Mouse (Mus musculus) lung, postnatal 0 days (tissue): ENCODE results near the gene Adgrl3. TPM values are rescaled to one million over a fixed set of nuclear protein-coding genes. Genes with fewer than 3 reads are reported as not detected.

ENCODE experiments used
- ATAC-seq: fragments of 200-750 bp; cut with Nextera tagmentation; 2 replicates; pipeline ENCODE4 v1.8.0; 2017; ENCODE audit warnings: moderate library complexity
- DNase-seq: peaks from one replicate; pipeline ENCODE4 v3.0.0-alpha.2; 2016; ENCODE audit warnings: low spot score
- H3K27ac ChIP-seq: fragments of 300-500 bp; sonication (generic); 2 replicates; pipeline ENCODE4 v1.5.1; 2014; ENCODE audit warnings: antibody characterized with exemption, mild to moderate bottlenecking, low read length, mixed read lengths
- H3K27me3 ChIP-seq: fragments of 300-500 bp; sonication (generic); replicated peaks from 2 replicates; pipeline ENCODE4 v1.6.1; 2014; ENCODE audit warnings: low read length, mixed read lengths; ENCODE audit not compliant: insufficient read depth
- H3K36me3 ChIP-seq: fragments of 300-500 bp; sonication (generic); 2 replicates; pipeline ENCODE4 v1.6.1; 2014; ENCODE audit warnings: low read length, mixed read lengths; ENCODE audit not compliant: insufficient read depth
- H3K4me1 ChIP-seq: fragments of 300-500 bp; sonication (generic); 2 replicates; pipeline ENCODE4 v1.6.1; 2014; ENCODE audit warnings: antibody characterized with exemption, low read depth, low read length, mixed read lengths; ENCODE audit not compliant: insufficient read depth
- H3K4me2 ChIP-seq: fragments of 300-500 bp; sonication (generic); replicated peaks from 2 replicates; pipeline ENCODE4 v1.6.1; 2014; ENCODE audit warnings: low read depth, mild to moderate bottlenecking, low read length, moderate library complexity, mixed read lengths
- H3K4me3 ChIP-seq: fragments of 300-500 bp; sonication (generic); 2 replicates; pipeline ENCODE4 v1.5.1; 2014; ENCODE audit warnings: low read depth, low read length
- H3K9ac ChIP-seq: fragments of 300-500 bp; sonication (generic); replicated peaks from 2 replicates; pipeline ENCODE4 v1.6.1; 2014; ENCODE audit warnings: low read depth, mild to moderate bottlenecking
- H3K9me3 ChIP-seq: fragments of 300-500 bp; sonication (generic); 2 replicates; pipeline ENCODE4 v1.6.1; 2016; ENCODE audit warnings: low read length, mixed read lengths
- CTCF ChIP-seq: IDR thresholded peaks from 2 replicates; pipeline ENCODE4 v1.5.1; 2016; ENCODE audit warnings: antibody characterized with exemption, mild to moderate bottlenecking
- EP300 ChIP-seq: IDR thresholded peaks from 2 replicates; pipeline ENCODE4 v1.6.1; 2016; ENCODE audit warnings: antibody characterized with exemption, mild to moderate bottlenecking, control low read depth
- WGBS: fragments of 180-500 bp; shearing (Covaris S2); extraction: QIAGEN DNeasy Blood & Tissue Kit; methylation state at CpG from one replicate; pipeline ENCODE4 v1.1.7; 2014; 5-methylcytosine and 5-hydroxymethylcytosine counted together
- polyA plus RNA-seq: library from polyadenylated mRNA; unstranded; fragments of >200 nt; fragmentation: Nextera tagmentation; extraction: Ambion mirVana; gene quantifications from 2 replicates; pipeline ENCODE4 v1.2.1, GENCODE M21; 2015

Adgrl3 gene
- polyA plus RNA-seq, 1 experiment from 2014 or later, result 13.5 TPM

DNA sequence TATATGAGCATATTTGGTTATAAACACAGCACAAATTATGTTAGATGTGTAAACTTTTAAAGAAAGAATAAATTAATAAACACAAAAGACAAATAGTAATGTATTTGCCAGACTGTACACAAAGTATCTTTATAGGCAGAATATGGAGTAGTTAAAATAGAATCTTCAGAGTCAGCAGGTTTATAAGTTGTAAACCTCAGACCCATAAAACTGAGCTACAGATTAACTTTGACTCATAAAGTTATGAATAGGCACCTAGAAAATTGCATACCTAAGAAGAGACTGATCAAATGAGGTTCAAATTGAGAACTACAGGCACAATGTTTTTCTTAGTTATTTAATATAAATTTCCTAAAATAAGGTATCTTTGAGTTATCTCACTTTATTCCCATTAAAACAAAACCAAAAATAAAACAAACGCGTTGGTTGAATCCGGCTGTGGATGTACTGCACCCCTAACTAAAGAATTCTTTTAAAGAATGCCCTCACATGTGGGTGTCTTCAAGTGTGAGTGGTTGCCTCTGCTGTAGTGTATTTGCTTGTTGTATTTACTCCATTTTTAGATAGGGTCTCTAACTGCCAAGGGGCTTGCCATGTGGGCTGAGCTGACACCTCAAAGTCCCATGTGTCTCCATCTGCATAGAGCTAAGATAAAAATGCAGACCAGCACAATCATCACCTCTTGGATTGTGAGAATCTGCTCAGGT lies 297.6 kb downstream of the Adgrl3 start:
- H3K36me3 ChIP-seq, result no peaks in the 10 kb centered on the region
- H3K27me3 ChIP-seq, result no peaks in the 10 kb centered on the region
- WGBS, result 90% methylated on average over 3 of the region's 3 CpGs
- no peak overlapping the region for H3K9ac ChIP-seq
- no peak overlapping the region for H3K4me2 ChIP-seq
- TF ChIP-seq CTCF (no peak), EP300 (no peak)
- DNase-seq, result no peak
- no peak for ATAC-seq
- no peak overlapping the region for H3K27ac ChIP-seq
- H3K4me1 ChIP-seq, result no peaks in the 10 kb centered on the region
- no peaks in the 10 kb centered on the region for H3K9me3 ChIP-seq
- H3K4me3 ChIP-seq, result no peak overlapping the region

- Histone ChIP-seq H3K9ac (no peak overlapping the region), H3K27me3 (no peaks in the 10 kb centered on the region), H3K27ac (no peak overlapping the region), H3K9me3 (no peaks in the 10 kb centered on the region), H3K36me3 (no peaks in the 10 kb centered on the region), H3K4me2 (no peak overlapping the region), H3K4me1 (no peaks in the 10 kb centered on the region), H3K4me3 (no peak overlapping the region)
- WGBS, result 78% methylated on average over 2 of the region's 2 CpGs
- DNase-seq (peak; percentile 11), ATAC-seq (no peak)
- TF ChIP-seq CTCF (no peak), EP300 (no peak)
Measured at GRCm38 (mm10) chr5:81321276-81321934, 301.5 kb downstream of the Adgrl3 start.

GRCm38 (mm10) chr5:81322064-81322463 lies 302.1 kb downstream of the Adgrl3 start:
- Histone ChIP-seq H3K4me2 (no peak overlapping the region), H3K36me3 (no peaks in the 10 kb centered on the region)
- no peak for TF ChIP-seq EP300
- no peak for TF ChIP-seq CTCF

DNA sequence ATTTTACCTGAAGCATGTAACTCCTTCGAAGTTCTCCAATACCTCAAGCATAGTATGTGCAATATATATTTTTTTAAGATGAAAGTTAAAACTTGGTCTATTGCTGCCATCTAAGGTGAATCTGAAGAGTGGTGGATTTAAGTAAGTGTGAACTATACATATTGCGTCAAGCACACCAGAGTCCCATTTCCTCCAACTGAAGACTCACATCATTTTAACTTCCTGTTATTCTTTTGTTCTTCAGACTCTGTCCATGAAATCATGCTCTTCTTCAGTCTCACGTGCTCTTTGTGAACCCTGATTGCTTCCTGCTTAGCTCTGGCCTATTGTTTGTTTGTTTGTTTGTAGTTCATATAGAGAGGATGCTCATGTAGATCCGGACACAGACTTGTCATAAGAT lies 307.0 kb downstream of the Adgrl3 start:
- TF ChIP-seq EP300 (no peak), CTCF (no peak)
- Histone ChIP-seq H3K4me2 (no peak overlapping the region), H3K9ac (no peak overlapping the region), H3K9me3 (no peaks in the 10 kb centered on the region), H3K4me3 (no peak overlapping the region), H3K27ac (no peak overlapping the region), H3K4me1 (no peaks in the 10 kb centered on the region), H3K36me3 (no peaks in the 10 kb centered on the region), H3K27me3 (no peaks in the 10 kb centered on the region)
- peak; percentile 11 for DNase-seq
- 38% methylated on average over 4 of the region's 4 CpGs for WGBS
- no peak for ATAC-seq

More at GRCm38 (mm10) chr5:81322064-81322463, 302.1 kb downstream of the Adgrl3 start:
- no peak for ATAC-seq
- Histone ChIP-seq H3K9me3 (no peaks in the 10 kb centered on the region), H3K4me3 (no peak overlapping the region), H3K27me3 (no peaks in the 10 kb centered on the region), H3K9ac (no peak overlapping the region), H3K27ac (no peak overlapping the region), H3K4me1 (no peaks in the 10 kb centered on the region)
- no peak for DNase-seq
- 82% methylated on average over 4 of the region's 4 CpGs for WGBS

DNA sequence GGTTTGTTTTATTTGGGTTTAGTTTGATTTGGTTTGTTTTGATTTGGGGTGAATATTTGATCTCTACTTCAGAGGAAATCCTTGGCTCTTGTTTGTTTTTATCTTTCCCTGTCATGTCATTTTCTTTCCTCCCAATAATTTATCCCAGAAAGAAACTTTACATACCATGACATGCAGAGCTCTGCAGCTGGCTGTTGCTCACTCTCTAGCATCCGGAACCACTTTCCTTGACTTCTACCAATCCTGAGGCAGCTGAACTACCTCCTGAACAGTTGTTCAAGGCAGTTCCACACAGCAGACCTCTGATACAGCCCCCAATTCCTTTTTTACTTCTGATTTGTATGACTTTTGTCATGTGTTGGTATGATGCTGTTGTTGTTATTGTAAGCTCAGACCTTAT lies 307.5 kb downstream of the Adgrl3 start:
- Histone ChIP-seq H3K27me3 (no peaks in the 10 kb centered on the region), H3K36me3 (no peaks in the 10 kb centered on the region), H3K9ac (no peak overlapping the region), H3K9me3 (no peaks in the 10 kb centered on the region), H3K4me1 (no peaks in the 10 kb centered on the region), H3K4me2 (no peak overlapping the region), H3K4me3 (no peak overlapping the region), H3K27ac (no peak overlapping the region)
- no peak for TF ChIP-seq CTCF
- TF ChIP-seq EP300, result no peak
- no peak for DNase-seq
- WGBS, result 30% methylated on average over 1 of the region's 1 CpGs
- ATAC-seq, result no peak

DNA sequence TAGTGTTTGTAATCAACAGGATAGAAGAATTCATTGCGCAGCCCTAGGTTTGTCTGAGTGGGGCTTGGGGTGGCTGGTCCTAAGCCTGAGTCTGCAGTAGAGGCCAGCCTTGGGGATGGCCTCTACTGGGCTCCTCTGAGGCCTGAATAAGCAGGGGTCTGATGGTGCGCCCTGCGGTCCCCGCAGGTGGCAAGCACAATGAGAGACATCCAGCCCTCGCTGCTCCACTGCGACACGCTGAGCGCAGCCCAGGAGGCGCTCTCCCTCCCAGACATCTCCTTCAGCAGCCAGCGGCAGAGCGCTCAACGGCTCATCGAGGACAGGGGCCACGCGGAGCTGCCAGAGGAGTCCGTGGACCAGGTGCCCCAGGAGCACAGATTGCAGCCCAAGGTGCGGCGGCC lies 309.6 kb downstream of the Adgrl3 start:
- no peak for TF ChIP-seq EP300
- TF ChIP-seq CTCF, result 0 out of 2 replicates have a peak, but pooled peaks have one; percentile 12
- Histone ChIP-seq H3K27ac (no peak overlapping the region), H3K4me3 (no peak overlapping the region), H3K4me2 (no peak overlapping the region), H3K9ac (no peak overlapping the region), H3K27me3 (no peaks in the 10 kb centered on the region), H3K9me3 (no peaks in the 10 kb centered on the region), H3K36me3 (no peaks in the 10 kb centered on the region), H3K4me1 (no peaks in the 10 kb centered on the region)
- no peak for ATAC-seq
- 49% methylated on average over 18 of the region's 18 CpGs for WGBS
- no peak for DNase-seq
